Mouse (Mus musculus) thymus, postnatal 0 days (tissue): ENCODE measurements at regions not wholly inside any gene's neighbourhood (a gene's known extent, or its start where the extent isn't known, plus 50 kb on each side); places are given as distances from the start of the nearest gene placed in this dataset.
"Not testable (repeated sequence)": the region's sequence is repeated elsewhere in the genome, so short reads cannot be mapped to it uniquely, and the experiment has no call there.

Experiments used
- DNase-seq: peaks from one replicate; pipeline ENCODE4 v3.0.0-alpha.2; 2015; ENCODE audit warnings: low spot score

DNA sequence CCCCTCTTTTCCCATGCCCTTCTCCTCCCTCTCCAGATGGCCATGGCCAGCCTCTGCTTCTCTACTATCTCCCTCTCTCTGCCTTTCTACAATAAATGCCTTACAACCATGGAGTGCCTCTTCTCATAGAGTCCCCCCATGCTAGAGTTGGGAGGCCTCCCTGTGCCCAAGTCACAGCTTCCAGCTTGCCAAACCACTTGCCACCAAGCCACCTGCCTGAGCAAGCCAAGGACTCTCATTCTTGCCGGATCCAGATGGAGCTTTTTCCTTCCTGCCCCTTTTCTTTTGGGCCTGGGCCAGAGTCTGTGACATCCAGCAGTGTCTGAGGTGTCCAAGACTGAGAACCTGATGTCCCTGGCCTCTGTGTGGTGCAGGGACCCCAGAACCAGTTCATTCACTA, 367.4 kb upstream of the Arhgap42 start:
- DNase-seq: no peak

GRCm38 (mm10) chr9:9591263-9591662, 352.4 kb upstream of the Arhgap42 start:
- no peak for DNase-seq

GRCm38 (mm10) chr9:9583011-9583605, 344.2 kb upstream of the Arhgap42 start:
- no peak for DNase-seq

- no peak for DNase-seq
These were observed 343.6 kb upstream of the Arhgap42 start for GRCm38 (mm10) chr9:9582301-9583010.

- DNase-seq: no peak
These were observed 329.2 kb upstream of the Arhgap42 start for GRCm38 (mm10) chr9:9568040-9568649.

DNA sequence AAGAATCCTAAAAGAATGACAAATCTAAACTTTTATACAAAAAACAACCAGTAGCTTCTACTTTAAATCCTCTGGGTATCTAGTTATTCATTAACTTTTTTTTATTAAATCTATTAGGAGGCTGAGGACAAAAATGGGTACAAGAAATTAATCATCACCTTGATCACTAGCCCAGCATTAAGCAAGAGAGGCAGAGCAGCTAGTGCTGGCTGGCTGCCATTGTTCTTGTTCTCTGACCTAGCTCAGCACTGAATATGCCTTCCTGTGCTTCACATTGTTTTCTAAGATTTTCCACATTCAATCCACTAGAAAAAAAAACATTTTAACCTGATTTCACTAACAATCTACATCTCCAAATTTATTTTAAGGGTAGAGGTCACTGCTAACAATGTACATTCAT, 325.6 kb upstream of the Arhgap42 start:
- DNase-seq: no peak

- no peak for DNase-seq
These were observed 309.8 kb upstream of the Arhgap42 start for GRCm38 (mm10) chr9:9548657-9549056.

- no peak for DNase-seq
These were observed 308.7 kb upstream of the Arhgap42 start for GRCm38 (mm10) chr9:9547570-9547969.

- DNase-seq: no peak
These were observed 308.2 kb upstream of the Arhgap42 start for GRCm38 (mm10) chr9:9547121-9547520.

- DNase-seq: no peak
These were observed 261.4 kb upstream of the Arhgap42 start for GRCm38 (mm10) chr9:9500345-9500744.

- DNase-seq: no peak
These were observed 254.8 kb upstream of the Arhgap42 start for GRCm38 (mm10) chr9:9493594-9494182.

GRCm38 (mm10) chr9:9477145-9477544, 238.2 kb upstream of the Arhgap42 start:
- DNase-seq: no peak

- no peak for DNase-seq
These were observed 236.3 kb upstream of the Arhgap42 start for GRCm38 (mm10) chr9:9475009-9475744.

DNA sequence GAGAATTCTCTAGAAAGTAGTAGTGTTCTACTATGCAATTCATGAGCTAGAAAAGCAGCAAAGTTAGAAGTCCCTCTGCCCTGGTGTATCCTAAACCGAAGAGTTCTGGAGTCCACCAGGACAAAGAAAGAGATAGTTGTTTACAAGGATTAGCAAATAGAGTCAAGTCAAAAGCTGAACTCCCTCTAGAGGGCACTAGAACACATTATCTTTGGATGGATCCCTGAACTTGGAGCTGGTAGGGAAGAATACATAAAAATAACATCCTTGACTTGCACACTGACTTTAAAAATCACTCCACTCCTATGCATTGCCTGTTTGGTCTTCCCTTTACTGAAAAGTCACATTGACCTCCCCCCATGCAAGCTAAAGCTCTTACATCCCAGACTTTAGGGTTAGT, 205.3 kb upstream of the Arhgap42 start:
- no peak for DNase-seq

DNA sequence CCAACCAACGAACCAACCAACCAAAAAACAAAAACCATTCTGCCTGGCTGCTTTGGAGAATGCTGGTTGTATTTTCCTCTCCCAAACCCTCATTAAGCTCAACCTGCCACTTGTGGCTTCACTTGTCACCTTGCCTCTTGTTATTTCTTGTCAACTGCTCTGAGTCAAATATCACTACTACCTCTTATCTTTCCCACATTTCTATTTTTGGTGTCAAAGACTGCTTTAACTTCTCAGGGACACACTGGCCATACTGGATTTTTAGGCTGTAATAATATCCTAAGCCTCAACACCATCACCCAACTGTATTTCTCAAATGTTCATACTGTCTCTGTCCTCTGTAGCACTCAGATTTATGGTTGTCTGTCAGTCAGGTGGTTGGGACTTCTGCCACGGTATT, 181.4 kb upstream of the Arhgap42 start:
- no peak for DNase-seq

DNA sequence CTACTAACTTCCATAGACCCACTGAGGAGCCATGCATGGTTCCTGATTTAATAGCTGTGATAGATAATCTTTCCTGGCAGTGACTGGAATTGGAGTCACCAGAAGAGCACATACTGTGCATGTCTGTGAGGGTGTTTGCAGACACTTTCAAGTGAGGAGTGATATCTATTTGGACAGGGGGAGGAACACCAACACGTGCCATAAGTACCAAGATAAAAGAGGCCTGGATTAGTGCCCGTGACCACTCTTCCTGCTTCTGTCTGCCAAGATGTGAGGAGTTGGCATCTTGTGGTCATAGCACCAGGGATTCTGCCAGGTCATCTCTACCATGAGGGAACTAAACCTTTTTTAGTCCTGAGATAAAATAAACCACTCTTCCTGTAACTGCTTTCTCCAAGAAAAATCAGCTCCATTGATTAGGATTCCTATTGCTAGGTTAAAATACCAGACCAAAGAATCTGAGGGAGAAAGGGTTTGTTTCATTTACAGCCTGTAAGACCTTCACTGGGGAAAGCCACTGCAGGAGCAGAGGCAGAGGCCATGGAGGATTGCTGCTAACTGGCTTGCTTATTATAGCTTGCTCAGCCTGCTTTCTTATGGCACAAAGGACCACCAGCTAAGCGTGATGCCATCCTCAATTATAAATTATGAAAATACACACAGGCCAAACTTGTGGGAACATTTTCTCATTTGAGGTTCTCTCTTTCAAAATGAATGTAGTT, 173.7 kb upstream of the Arhgap42 start:
- no peak for DNase-seq

DNA sequence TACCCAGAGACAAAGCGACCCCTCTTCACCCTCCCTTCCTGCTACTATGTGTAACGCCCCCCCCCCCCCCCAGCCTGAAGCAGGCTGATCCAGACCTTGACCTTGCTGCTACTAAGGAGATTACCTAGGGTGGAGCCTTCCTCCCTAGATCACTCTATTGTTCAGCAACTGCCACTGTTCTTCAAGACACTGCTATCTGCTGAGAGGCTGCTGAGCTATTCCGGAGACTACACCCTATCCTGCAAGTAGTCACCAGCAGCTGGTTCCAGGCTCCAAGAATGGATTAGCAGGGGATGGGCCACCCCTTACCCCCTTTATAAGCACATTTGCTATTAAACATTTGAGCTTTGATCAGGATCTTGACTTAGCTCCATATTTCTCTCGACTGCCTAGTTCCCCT, 155.3 kb upstream of the Arhgap42 start:
- DNase-seq: not testable (repeated sequence)

DNA sequence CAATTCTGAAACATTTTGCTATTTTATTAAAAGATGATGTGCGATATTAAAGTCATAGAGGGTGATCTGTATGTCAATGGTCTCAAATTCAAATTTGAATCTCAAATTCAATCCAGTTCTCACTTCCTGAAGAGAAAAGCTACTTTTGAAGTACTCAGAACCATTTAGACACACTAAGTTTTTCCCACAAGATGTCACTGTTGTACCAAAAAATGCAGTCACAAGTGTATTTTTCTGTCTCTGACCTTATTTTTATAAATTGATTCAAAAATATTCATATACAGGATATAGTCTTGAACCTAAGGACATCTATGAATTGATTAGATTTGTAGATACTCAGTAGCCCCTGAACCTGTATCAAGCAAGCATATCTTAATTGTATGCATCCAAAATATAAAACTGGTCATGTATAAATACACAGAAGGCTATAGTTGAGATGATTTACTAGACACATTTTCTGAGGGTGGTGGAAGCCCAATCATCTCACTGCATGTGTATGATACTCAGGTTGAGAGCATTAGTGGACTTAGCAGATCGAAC, 137.8 kb upstream of the Arhgap42 start:
- no peak for DNase-seq

DNA sequence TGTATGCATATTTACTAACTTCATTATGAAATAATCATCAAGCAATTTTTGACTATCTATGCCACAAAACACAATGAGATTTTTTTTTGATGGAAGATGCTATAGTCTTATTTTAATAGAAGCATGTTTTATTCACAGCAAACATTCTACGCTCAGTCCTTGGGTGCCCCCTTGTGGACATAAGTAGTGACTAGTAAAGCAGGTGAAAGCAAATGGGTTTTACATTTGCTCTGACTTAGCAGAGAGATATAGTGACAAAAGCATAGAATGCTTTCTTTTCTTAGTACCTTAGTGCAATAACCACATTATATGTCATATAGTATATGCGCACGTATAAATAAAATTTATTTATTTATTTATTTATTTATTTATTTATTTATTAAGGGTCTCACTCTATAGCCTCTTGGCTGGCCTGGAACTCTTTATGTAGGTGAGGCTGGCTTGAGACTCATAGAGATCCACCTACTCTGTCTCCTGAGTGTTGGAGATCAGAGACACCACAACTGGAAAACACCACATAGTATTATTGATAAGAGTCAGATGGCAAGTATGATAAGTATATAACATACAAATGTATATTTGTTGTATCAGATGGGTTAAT, 136.5 kb upstream of the Arhgap42 start:
- peak; percentile 55 for DNase-seq

DNA sequence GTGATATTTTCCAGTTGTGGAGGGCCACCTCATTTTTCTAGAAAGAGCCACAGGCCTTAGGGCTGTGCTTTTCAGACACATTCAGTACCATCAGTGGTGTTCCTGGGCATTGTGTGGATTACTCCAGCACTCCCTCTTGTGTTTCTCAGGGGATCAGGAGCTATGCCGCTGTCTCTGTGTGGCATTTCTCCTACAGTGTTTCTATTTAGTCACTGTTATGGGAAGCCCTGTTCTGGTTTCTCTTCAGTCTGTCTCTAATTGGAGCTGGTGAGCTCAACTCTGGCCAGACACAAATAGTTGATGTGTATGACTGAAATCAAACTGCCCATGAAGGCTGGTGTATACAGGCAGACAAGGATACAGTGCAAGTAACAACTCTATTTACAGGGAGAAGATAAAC, 133.7 kb upstream of the Arhgap42 start:
- DNase-seq: no peak
